8 mouse cellular contexts compared by ENCODE assay signal in genomic region chr10:128015068-128015934, GRCm38 (mm10). TPM values are rescaled to one million over a fixed set of nuclear protein-coding genes. Genes with fewer than 3 reads are reported as not detected.
DNase-seq lines count a peak whose midpoint lies in the region; ATAC-seq and TF ChIP-seq lines count a peak whose summit lies in the region.

Gene Prim1, plus strand, starts transcription at chr10:128015168.

- no peak for TF ChIP-seq EP300 in lung, postnatal 0 days (IDR thresholded peaks at IDR 0.05)

- peak within 1 kb of the TSS; percentile 57 for H3K9ac ChIP-seq in forebrain, postnatal 0 days
- peak within 1 kb of the TSS; percentile 32; the same call in 1 of the 2 replicates for H3K9ac ChIP-seq in lung, postnatal 0 days (replicated peaks; ENCODE audit: low read depth)

- H3K36me3 ChIP-seq in forebrain, postnatal 0 days (ENCODE audit: insufficient read depth): no peaks in the 10 kb centered on the region
- no peaks in the 10 kb centered on the region for H3K36me3 ChIP-seq in lung, postnatal 0 days (ENCODE audit: insufficient read depth, low read length)

- 3% methylated on average over 31 of the region's 31 CpGs for WGBS in forebrain, postnatal 0 days
- WGBS in lung, postnatal 0 days: 4% methylated on average over 31 of the region's 31 CpGs

- H3K27me3 ChIP-seq in forebrain, postnatal 0 days (ENCODE audit: insufficient read depth, low read length): no peaks in the 10 kb centered on the region
- H3K27me3 ChIP-seq in lung, postnatal 0 days (replicated peaks; ENCODE audit: insufficient read depth, low read length): no peaks in the 10 kb centered on the region

- peaks cover 6% of the 10 kb centered on the region; the same call in 1 of the 2 replicates for H3K4me1 ChIP-seq in forebrain, postnatal 0 days (ENCODE audit: insufficient read depth)
- 0 out of 2 replicates have a peak, but pooled peaks cover 3% of the 10 kb centered on the region for H3K4me1 ChIP-seq in lung, postnatal 0 days (ENCODE audit: insufficient read depth, low read depth, low read length)

- peak; percentile 17; the same call in 1 of the 2 replicates for TF ChIP-seq CTCF in forebrain, postnatal 0 days (IDR thresholded peaks at IDR 0.05; ENCODE audit: low read depth)
- TF ChIP-seq CTCF in lung, postnatal 0 days (IDR thresholded peaks at IDR 0.05): peak; percentile 25

- DNase-seq in MEL-GATA-1-ER (ENCODE audit: extremely low read depth, low read depth): peak; percentile 83
- peak; percentile 88 to 91 for DNase-seq in cerebellum, adult 18-20 months
- peak; percentile 87 for DNase-seq in forebrain, postnatal 0 days
- DNase-seq in heart, postnatal 4 days: peak; percentile 78
- DNase-seq in layer of hippocampus, adult 9-11 months: peak; percentile 67
- DNase-seq in lung, postnatal 0 days (ENCODE audit: low spot score): peak; percentile 81
- DNase-seq in ovary, postnatal 10 days (ENCODE audit: low spot score): peak; percentile 44
- peak; percentile 85 for DNase-seq in thymus, postnatal 0 days (ENCODE audit: low spot score)

- peak; percentile 97 for ATAC-seq in forebrain, postnatal 0 days
- peak; percentile 92 for ATAC-seq in lung, postnatal 0 days

- peak within 1 kb of the TSS; percentile 70 for H3K4me3 ChIP-seq in forebrain, postnatal 0 days (ENCODE audit: low read depth, low read length)
- H3K4me3 ChIP-seq in lung, postnatal 0 days (ENCODE audit: low read depth, low read length): peak within 1 kb of the TSS; percentile 53

- no peaks in the 10 kb centered on the region for H3K9me3 ChIP-seq in forebrain, postnatal 0 days (ENCODE audit: low read length)
- no peaks in the 10 kb centered on the region for H3K9me3 ChIP-seq in lung, postnatal 0 days (ENCODE audit: low read length)

- peak within 1 kb of the TSS; percentile 57 for H3K27ac ChIP-seq in forebrain, postnatal 0 days (ENCODE audit: low read depth, low read length)
- no peak within 1 kb of the TSS for H3K27ac ChIP-seq in lung, postnatal 0 days (ENCODE audit: low read length)

- peak within 1 kb of the TSS; percentile 60 for H3K4me2 ChIP-seq in forebrain, postnatal 0 days (ENCODE audit: low read depth)
- H3K4me2 ChIP-seq in lung, postnatal 0 days (replicated peaks; ENCODE audit: low read depth, low read length): peak within 1 kb of the TSS; percentile 65

RNA-seq across cellular contexts. Expression of gene Prim1, which starts in this region (rescaled TPM):
- 22.9 and 33.2 TPM in 2 replicates for total RNA-seq in forebrain, postnatal 0 days (2014; rRNA removed)
- polyA plus RNA-seq in forebrain, postnatal 0 days (2015; fragmentation: Nextera tagmentation; extraction: Ambion mirVana): 35.5 and 37.3 TPM in 2 replicates
- total RNA-seq in heart, postnatal 4 days (2021): 10 to 100 TPM; 30.0 to 31.1 TPM
- polyA plus RNA-seq in lung, postnatal 0 days (2015; fragmentation: Nextera tagmentation; extraction: Ambion mirVana): 9.3 and 9.5 TPM in 2 replicates
- 89.6 and 98.8 TPM in 2 replicates for polyA plus RNA-seq in thymus, postnatal 0 days (2015; fragmentation: Nextera tagmentation; extraction: Ambion mirVana)
